Mouse (Mus musculus): ENCODE data around the gene Mef2c. TPM values are rescaled to one million over a fixed set of nuclear protein-coding genes. Genes with fewer than 3 reads are reported as not detected.
A peak's percentile ranks its signal among the peaks of the same experiment; 100 is the strongest.

Mef2c gene
- polyA plus RNA-seq, 1 experiment from 2014 or later, result 30.6 TPM

GRCm38 (mm10) chr13:83596989-83597738, 93.3 kb downstream of the Mef2c start:
- H3K4me1 ChIP-seq (ENCODE audit: control insufficient read depth, insufficient read depth, low read length), result no peaks in the 10 kb centered on the region
- H3K27ac ChIP-seq (ENCODE audit: low read length), result no peak overlapping the region
- WGBS, result 82% methylated on average over 6 of the region's 6 CpGs
- H3K9ac ChIP-seq (ENCODE audit: low read depth, low read length), result no peak overlapping the region
- ATAC-seq, result no peak
- no peak overlapping the region for H3K4me3 ChIP-seq (ENCODE audit: low read length)
- H3K9me3 ChIP-seq (ENCODE audit: control insufficient read depth, low read length), result no peaks in the 10 kb centered on the region
- no peaks in the 10 kb centered on the region for H3K36me3 ChIP-seq (ENCODE audit: control insufficient read depth, insufficient read depth, low read length)
- H3K4me2 ChIP-seq (ENCODE audit: low read depth, low read length), result no peak overlapping the region
- H3K27me3 ChIP-seq (replicated peaks; ENCODE audit: control insufficient read depth, insufficient read depth, low read length), result no peaks in the 10 kb centered on the region

DNA sequence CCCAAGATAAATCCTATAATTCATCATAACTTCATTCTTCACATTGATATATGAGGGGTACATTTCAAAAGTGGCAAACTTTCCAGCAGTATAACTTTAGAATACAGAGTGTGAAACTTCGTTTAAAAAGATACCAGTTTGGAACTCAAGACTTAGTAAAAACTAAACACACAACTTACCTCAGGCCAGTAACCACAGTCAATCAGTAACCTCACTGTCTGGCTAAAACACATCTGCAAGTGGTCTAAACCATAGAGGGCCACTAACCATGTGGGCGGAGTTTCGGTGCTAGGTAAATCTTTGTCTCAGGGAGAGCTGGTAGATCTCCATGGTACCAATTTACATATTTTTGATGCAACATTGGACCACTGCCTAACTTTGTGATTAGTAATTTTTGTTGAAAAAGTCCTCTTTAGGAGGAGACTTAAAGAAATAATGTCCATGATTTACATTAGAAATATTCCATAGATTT, 93.9 kb downstream of the Mef2c start:
- no peaks in the 10 kb centered on the region for H3K36me3 ChIP-seq (ENCODE audit: control insufficient read depth, insufficient read depth, low read length)
- WGBS, result 93% methylated on average over 3 of the region's 3 CpGs
- H3K27ac ChIP-seq (ENCODE audit: low read length), result no peak overlapping the region
- no peaks in the 10 kb centered on the region for H3K4me1 ChIP-seq (ENCODE audit: control insufficient read depth, insufficient read depth, low read length)
- H3K4me2 ChIP-seq (ENCODE audit: low read depth, low read length), result no peak overlapping the region
- H3K27me3 ChIP-seq (replicated peaks; ENCODE audit: control insufficient read depth, insufficient read depth, low read length), result no peaks in the 10 kb centered on the region
- no peak overlapping the region for H3K4me3 ChIP-seq (ENCODE audit: low read length)
- ATAC-seq, result no peak
- no peak overlapping the region for H3K9ac ChIP-seq (ENCODE audit: low read depth, low read length)
- no peaks in the 10 kb centered on the region for H3K9me3 ChIP-seq (ENCODE audit: control insufficient read depth, low read length)

GRCm38 (mm10) chr13:83600301-83600700, 96.5 kb downstream of the Mef2c start:
- H3K9me3 ChIP-seq (ENCODE audit: control insufficient read depth, low read length), result no peaks in the 10 kb centered on the region
- no peaks in the 10 kb centered on the region for H3K4me1 ChIP-seq (ENCODE audit: control insufficient read depth, insufficient read depth, low read length)
- H3K27me3 ChIP-seq (replicated peaks; ENCODE audit: control insufficient read depth, insufficient read depth, low read length), result no peaks in the 10 kb centered on the region
- no peak overlapping the region for H3K9ac ChIP-seq (ENCODE audit: low read depth, low read length)
- H3K27ac ChIP-seq (ENCODE audit: low read length), result no peak overlapping the region
- H3K4me2 ChIP-seq (ENCODE audit: low read depth, low read length), result no peak overlapping the region
- no peaks in the 10 kb centered on the region for H3K36me3 ChIP-seq (ENCODE audit: control insufficient read depth, insufficient read depth, low read length)
- no peak for ATAC-seq
- no peak overlapping the region for H3K4me3 ChIP-seq (ENCODE audit: low read length)

GRCm38 (mm10) chr13:83601741-83602140, 97.9 kb downstream of the Mef2c start:
- Histone ChIP-seq H3K4me2 (ENCODE audit: low read depth, low read length) (no peak overlapping the region), H3K27ac (ENCODE audit: low read length) (no peak overlapping the region), H3K9me3 (ENCODE audit: control insufficient read depth, low read length) (no peaks in the 10 kb centered on the region), H3K36me3 (ENCODE audit: control insufficient read depth, insufficient read depth, low read length) (no peaks in the 10 kb centered on the region), H3K4me1 (ENCODE audit: control insufficient read depth, insufficient read depth, low read length) (no peaks in the 10 kb centered on the region), H3K4me3 (ENCODE audit: low read length) (no peak overlapping the region), H3K27me3 (replicated peaks; ENCODE audit: control insufficient read depth, insufficient read depth, low read length) (no peaks in the 10 kb centered on the region), H3K9ac (ENCODE audit: low read depth, low read length) (no peak overlapping the region)
- WGBS, result 85% methylated on average over 4 of the region's 4 CpGs
- ATAC-seq, result no peak

DNA sequence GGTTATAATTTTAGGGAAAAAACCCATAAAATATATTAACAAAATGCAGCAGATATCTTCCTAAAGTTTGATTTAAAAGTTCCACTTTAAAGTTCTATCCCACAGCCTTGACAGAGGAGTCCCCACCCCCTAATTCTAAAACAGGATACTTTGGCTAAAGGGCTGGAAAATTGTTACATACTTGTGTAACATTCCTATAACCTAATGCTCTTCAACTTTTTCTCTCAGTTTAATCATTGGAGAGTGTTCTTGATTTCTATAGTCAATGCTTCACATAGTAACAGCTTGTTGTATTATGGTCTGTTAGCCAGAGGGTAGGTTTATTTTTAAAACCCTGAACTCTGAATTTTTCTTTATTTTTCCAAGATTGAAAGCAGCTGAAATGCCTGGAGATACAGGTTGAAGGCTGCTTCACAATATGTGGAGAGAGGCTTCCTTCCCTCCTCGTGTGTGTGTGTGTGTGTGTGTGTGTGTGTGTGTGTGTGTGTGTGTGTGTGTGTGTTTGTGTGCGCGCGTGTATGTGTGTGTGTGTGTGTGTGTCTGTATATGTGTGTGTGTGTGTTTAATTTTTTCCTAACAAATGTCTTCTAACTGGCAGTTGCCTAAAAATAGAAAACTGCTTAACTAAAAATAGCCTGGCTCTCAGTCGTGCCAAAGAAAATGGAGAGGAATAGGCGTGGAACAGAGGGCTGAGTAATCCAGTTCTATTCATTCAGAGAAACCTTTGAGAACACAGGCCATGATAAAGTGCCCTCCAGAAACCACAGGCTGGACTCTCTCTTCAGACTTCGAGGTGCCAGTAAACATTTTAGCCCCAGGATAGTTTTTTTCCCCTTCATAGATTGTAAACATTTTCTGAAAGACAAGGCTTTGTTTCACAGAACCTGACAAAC, 99.8 kb downstream of the Mef2c start:
- Histone ChIP-seq H3K9me3 (ENCODE audit: control insufficient read depth, low read length) (no peaks in the 10 kb centered on the region), H3K9ac (ENCODE audit: low read depth, low read length) (no peak overlapping the region), H3K27me3 (replicated peaks; ENCODE audit: control insufficient read depth, insufficient read depth, low read length) (no peaks in the 10 kb centered on the region), H3K27ac (ENCODE audit: low read length) (peak overlapping the region; percentile 68; the same call in 1 of the 2 replicates), H3K36me3 (ENCODE audit: control insufficient read depth, insufficient read depth, low read length) (no peaks in the 10 kb centered on the region), H3K4me2 (ENCODE audit: low read depth, low read length) (no peak overlapping the region), H3K4me3 (ENCODE audit: low read length) (no peak overlapping the region), H3K4me1 (ENCODE audit: control insufficient read depth, insufficient read depth, low read length) (peaks cover 6% of the 10 kb centered on the region)
- peak; percentile 58 for ATAC-seq
- 11% methylated on average over 7 of the region's 7 CpGs for WGBS

GRCm38 (mm10) chr13:83604320-83604719, 100.5 kb downstream of the Mef2c start:
- 0 out of 2 replicates have a peak, but pooled peaks have one; percentile 55 for ATAC-seq
- Histone ChIP-seq H3K27ac (ENCODE audit: low read length) (no peak overlapping the region), H3K9me3 (ENCODE audit: control insufficient read depth, low read length) (no peaks in the 10 kb centered on the region), H3K9ac (ENCODE audit: low read depth, low read length) (no peak overlapping the region), H3K4me2 (ENCODE audit: low read depth, low read length) (no peak overlapping the region), H3K27me3 (replicated peaks; ENCODE audit: control insufficient read depth, insufficient read depth, low read length) (no peaks in the 10 kb centered on the region), H3K4me3 (ENCODE audit: low read length) (no peak overlapping the region), H3K36me3 (ENCODE audit: control insufficient read depth, insufficient read depth, low read length) (no peaks in the 10 kb centered on the region), H3K4me1 (ENCODE audit: control insufficient read depth, insufficient read depth, low read length) (peaks cover 6% of the 10 kb centered on the region)
- WGBS, result 16% methylated on average over 3 of the region's 3 CpGs

DNA sequence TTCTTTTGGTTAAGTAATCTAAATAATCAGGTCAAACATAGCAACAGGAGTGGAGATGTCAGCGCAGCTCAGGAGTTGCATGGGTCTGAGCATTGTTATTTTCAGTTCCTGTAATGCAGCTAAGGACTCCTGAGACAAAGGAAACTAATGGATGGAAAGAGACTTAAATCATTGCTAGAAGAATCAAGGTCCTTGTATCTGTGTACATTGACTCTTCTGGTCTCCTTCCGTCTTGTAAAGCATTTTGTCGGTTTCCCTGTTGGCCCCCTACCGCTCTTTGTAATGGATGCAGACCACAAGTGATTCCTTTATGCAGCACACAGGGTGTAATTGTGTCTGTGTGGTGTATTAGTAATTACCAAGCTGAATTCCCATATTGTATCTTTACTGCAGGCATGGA, 101.0 kb downstream of the Mef2c start:
- no peak overlapping the region for H3K4me3 ChIP-seq (ENCODE audit: low read length)
- H3K4me1 ChIP-seq (ENCODE audit: control insufficient read depth, insufficient read depth, low read length), result peaks cover 6% of the 10 kb centered on the region
- no peaks in the 10 kb centered on the region for H3K27me3 ChIP-seq (replicated peaks; ENCODE audit: control insufficient read depth, insufficient read depth, low read length)
- no peak for ATAC-seq
- no peaks in the 10 kb centered on the region for H3K36me3 ChIP-seq (ENCODE audit: control insufficient read depth, insufficient read depth, low read length)
- H3K27ac ChIP-seq (ENCODE audit: low read length), result no peak overlapping the region
- no peaks in the 10 kb centered on the region for H3K9me3 ChIP-seq (ENCODE audit: control insufficient read depth, low read length)
- 51% methylated on average over 4 of the region's 4 CpGs for WGBS
- no peak overlapping the region for H3K4me2 ChIP-seq (ENCODE audit: low read depth, low read length)
- H3K9ac ChIP-seq (ENCODE audit: low read depth, low read length), result no peak overlapping the region

DNA sequence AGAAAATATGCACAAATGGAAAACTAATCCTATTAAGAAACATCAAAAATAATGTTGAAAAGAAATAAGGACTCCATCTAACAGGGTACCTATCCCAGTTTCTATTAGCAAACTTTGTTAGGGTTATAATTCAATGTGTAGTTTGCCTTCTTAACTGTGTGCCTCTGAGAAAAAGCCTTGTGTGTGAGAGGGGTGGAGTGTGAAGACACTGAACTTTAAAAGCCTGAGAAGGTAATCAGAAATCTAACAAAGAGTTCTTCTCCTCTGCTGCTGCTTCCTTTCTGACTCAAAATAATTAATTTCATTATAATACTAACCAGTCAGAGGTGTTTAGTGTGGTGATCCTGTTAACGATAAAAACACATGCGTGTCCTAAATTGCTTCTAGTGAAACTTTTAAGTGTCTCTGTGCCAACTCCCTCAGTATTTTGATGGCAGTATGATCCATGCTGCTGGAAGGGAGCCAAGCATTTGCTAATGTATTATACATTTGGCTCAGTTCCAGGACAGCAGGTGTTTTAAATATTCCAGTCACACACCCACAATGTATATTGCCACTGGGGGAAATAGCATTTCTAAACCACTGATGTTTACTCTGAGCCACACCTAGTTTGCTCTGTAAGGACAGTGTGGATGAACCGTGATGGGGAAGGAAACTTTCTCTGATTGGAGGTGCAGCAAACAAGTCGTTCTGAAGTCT, 104.2 kb downstream of the Mef2c start:
- peaks cover 6% of the 10 kb centered on the region for H3K4me1 ChIP-seq (ENCODE audit: control insufficient read depth, insufficient read depth, low read length)
- H3K4me2 ChIP-seq (ENCODE audit: low read depth, low read length), result no peak overlapping the region
- no peaks in the 10 kb centered on the region for H3K27me3 ChIP-seq (replicated peaks; ENCODE audit: control insufficient read depth, insufficient read depth, low read length)
- no peak overlapping the region for H3K4me3 ChIP-seq (ENCODE audit: low read length)
- WGBS, result 13% methylated on average over 4 of the region's 4 CpGs
- peak; percentile 95 for ATAC-seq
- H3K27ac ChIP-seq (ENCODE audit: low read length), result no peak overlapping the region
- H3K9ac ChIP-seq (ENCODE audit: low read depth, low read length), result no peak overlapping the region
- H3K9me3 ChIP-seq (ENCODE audit: control insufficient read depth, low read length), result no peaks in the 10 kb centered on the region
- H3K36me3 ChIP-seq (ENCODE audit: control insufficient read depth, insufficient read depth, low read length), result no peaks in the 10 kb centered on the region

GRCm38 (mm10) chr13:83608851-83609516, 105.2 kb downstream of the Mef2c start:
- H3K9ac ChIP-seq (ENCODE audit: low read depth, low read length), result no peak overlapping the region
- no peaks in the 10 kb centered on the region for H3K36me3 ChIP-seq (ENCODE audit: control insufficient read depth, insufficient read depth, low read length)
- no peak overlapping the region for H3K4me3 ChIP-seq (ENCODE audit: low read length)
- ATAC-seq, result no peak
- 76% methylated on average over 3 of the region's 3 CpGs for WGBS
- H3K4me1 ChIP-seq (ENCODE audit: control insufficient read depth, insufficient read depth, low read length), result peaks cover 6% of the 10 kb centered on the region
- H3K27ac ChIP-seq (ENCODE audit: low read length), result no peak overlapping the region
- no peaks in the 10 kb centered on the region for H3K27me3 ChIP-seq (replicated peaks; ENCODE audit: control insufficient read depth, insufficient read depth, low read length)
- no peaks in the 10 kb centered on the region for H3K9me3 ChIP-seq (ENCODE audit: control insufficient read depth, low read length)
- no peak overlapping the region for H3K4me2 ChIP-seq (ENCODE audit: low read depth, low read length)
